Mouse (Mus musculus) monocyte, adult 59 days (primary cell): ENCODE results near the gene Gp5. TPM values are rescaled to one million over a fixed set of nuclear protein-coding genes. Genes with fewer than 3 reads are reported as not detected.

Experiments used
- total RNA-seq, 2 experiments: library from RNA; stranded (reverse); gene quantifications; one replicate each; pipeline ENCODE4 v1.2.4; 2023

Gene Gp5
- under 1 TPM in 1 of 2 experiments, not detected in 1; 0.30 TPM for total RNA-seq

GRCm38 (mm10) chr16:30310647-30311046, at the start of gene Gp5:
Gene Gp5, minus strand, starts transcription at chr16:30310779.

GRCm38 (mm10) chr16:30282844-30283495, 27.6 kb downstream of the Gp5 start, which contains the start of gene Lrrc15:
Gene Lrrc15, minus strand, starts transcription at chr16:30283256.

GRCm38 (mm10) chr16:30267359-30267758, 43.2 kb downstream of the Gp5 start, which contains the start of gene Cpn2:
Gene Cpn2, minus strand, starts transcription at chr16:30267499.

Other genes with a start within 250 kb of the Gp5 start
- gene Hes1, start 246.4 kb downstream of the Gp5 start, total RNA-seq = 100 to 1,000 TPM; 121 to 142 TPM
- not detected for gene Cpn2, start 43.3 kb downstream of the Gp5 start, total RNA-seq
- gene Lrrc15, start 27.5 kb downstream of the Gp5 start, total RNA-seq = not detected
- 100 to 1,000 TPM; 106 to 116 TPM for gene Atp13a3, start 95.2 kb upstream of the Gp5 start, total RNA-seq
- gene Tmem44, start 240.1 kb upstream of the Gp5 start, total RNA-seq = under 1 TPM in 1 of 2 experiments, not detected in 1; 0.34 TPM